Mouse (Mus musculus): ENCODE results near the gene Acsl4.

The Acsl4 gene

DNA sequence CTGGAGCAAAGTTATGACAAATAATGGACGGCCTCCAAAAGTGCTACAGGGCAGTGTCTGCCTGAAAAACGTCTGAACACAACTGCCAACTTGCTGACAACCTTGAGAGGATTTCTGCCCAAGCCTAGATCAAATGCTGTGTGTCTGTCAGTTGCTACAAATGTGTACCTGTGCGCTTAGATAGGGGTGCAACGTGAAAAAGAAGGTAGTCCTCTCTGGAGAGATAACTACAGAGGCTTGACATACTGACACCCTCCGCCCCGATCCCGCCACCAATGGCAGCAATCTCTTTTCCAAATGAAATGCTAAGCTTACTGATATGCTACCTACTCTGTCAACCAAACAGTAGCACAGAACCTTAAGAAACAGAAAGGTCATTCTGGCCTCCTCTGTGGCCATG, 31.3 kb downstream of the Acsl4 start:
- DNase-seq (ENCODE audit: low read depth in 1 of 2, low spot score in 2 of 2) = no peak

DNA sequence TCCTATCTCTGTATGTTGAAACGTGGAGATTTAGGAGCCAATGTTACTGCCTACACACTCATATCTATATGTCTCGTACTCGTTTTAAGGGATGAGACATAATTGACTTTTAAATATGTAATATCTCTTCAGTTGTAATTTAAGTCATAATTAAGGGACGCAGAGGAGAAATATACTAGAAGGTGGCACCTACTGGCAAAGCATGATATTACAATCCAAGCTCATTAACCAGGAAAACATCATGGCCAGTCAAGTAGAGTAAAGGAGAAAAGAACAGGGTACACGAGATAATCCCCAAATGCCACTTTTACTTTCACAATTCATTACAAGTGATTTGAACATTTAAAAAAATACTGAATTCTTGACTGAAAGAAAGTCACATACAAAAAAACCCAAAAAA, 31.9 kb downstream of the Acsl4 start:
- DNase-seq (ENCODE audit: low read depth in 1 of 2, low spot score in 2 of 2) = no peak

DNA sequence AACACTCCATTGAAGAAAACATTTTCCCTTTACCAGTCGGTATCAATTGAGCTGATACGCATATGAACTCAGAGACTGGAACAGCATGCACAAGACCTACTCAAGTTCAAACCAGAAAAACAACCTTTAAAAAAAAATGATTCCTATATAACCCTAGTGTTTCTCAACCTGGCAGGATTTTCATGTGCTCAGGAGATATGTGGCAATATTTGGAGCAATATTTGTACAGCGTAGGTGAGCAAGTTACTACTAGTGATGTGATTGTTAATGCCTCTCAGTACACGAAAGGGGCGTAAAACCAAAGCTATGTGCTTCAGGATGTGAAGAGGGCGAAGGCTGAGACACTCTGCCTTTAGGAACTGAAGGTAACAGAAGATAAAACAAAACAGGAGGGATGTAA, 54.1 kb downstream of the Acsl4 start:
- DNase-seq (ENCODE audit: low read depth in 1 of 2, low spot score in 2 of 2) = no peak

- DNase-seq (ENCODE audit: low read depth in 1 of 2, low spot score in 2 of 2) = no peak
Observed at GRCm38 (mm10) chrX:142335502-142335901, 54.8 kb downstream of the Acsl4 start.

DNA sequence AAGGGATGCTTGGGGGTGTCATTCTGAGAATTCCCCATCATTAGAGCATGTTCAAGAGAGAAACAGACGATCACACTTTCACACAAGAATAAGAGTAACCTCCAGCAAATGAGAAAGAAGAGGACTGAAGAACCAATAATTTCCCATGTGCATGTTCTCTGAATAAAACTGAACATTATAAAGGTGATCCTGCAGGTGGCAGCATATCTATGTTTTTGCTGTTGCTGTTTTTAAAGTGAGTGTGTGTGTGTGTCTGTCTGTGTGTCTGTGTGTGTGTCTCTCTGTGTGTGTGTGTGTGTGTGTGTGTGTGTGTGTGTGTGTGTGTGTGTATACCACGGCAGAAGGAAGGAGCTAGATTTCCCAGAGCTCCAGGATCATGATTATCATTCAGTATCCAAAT, 64.6 kb downstream of the Acsl4 start:
- DNase-seq (ENCODE audit: low read depth in 1 of 2, low spot score in 2 of 2) = no peak

- DNase-seq (ENCODE audit: low read depth in 1 of 2, low spot score in 2 of 2) = no peak
Observed at GRCm38 (mm10) chrX:142316106-142316505, 74.2 kb downstream of the Acsl4 start.

- DNase-seq (ENCODE audit: low read depth in 1 of 2, low spot score in 2 of 2) = no peak
Observed at GRCm38 (mm10) chrX:142315270-142315669, 75.1 kb downstream of the Acsl4 start.

DNA sequence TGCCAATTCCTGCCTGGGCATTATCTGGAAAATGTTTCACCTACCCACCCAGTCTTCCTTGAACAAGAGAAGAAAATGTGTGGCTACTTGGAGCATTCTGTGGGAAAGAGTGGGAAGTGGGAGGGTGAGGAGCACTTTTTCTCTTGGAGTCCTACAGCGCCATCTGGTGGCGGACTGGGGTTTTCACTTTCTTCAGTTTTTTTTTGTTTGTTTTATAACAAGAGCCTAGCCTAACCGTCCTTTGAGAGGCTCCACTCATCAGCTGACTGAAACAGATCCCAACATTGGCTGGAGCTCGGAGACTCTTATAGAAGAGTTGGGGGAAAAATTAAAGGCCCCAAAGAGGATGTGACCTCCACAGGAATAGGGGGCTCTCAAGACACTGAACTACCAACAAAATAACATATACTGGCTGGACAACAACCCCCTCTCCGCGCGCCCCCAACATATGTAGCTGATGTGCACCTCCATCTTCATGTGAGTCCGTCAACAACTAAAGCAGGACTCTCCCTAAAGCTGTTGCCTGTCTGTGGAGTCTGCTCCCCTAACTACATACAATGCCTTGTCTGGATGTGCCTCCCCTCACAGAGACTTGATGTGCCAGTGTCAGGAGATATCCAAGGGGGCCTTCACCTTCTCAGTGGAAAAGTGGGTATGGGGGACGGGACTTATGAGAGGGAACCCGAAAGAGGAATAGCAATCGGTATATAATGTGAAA, 75.9 kb downstream of the Acsl4 start:
- DNase-seq (ENCODE audit: low read depth in 1 of 2, low spot score in 2 of 2) = peak in 1 of 2 experiments; percentile 12

- no peak for DNase-seq (ENCODE audit: low read depth in 1 of 2, low spot score in 2 of 2)
Observed at GRCm38 (mm10) chrX:142310431-142310830, 79.9 kb downstream of the Acsl4 start.

DNA sequence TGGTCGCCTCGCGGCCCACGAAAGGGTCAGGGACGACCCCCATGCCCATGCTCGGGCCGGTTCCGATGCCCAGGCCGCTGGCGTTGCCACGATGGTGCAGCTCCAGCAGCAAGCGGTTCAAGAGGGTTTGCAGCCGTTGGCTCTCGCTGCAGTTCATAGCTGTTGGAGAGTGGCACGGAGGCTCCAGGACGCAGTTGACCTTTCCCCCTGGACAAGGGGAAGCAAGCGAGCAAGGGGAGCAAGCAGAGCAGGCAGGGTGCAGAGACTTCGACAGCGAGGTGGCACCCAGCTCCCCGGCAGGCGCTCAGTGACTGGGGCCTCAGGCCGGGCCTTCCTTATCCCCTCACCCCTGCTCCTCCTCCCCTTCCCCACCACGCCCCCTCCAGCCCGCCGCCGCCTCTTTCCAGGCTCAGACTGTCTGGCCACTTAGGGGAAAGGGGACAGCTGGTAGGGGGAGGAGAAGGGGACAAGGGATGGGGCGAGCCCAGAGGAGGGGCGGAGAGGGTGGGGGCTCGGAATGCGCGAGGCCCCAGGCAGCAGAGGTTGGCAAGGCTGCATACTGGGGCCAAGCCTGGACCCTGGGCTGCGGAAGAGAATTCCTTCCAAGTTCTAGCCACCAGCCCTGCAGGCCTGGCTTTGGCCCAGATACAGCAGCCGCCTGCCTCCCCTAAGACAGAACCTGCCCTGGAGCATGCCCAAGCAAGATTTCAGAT, 84.3 kb downstream of the Acsl4 start, which contains the start of gene Kcne1l:
Kcne1l (minus strand) TSS at position 426 of the 713 bp plus-strand sequence.
- no peak for DNase-seq (ENCODE audit: low read depth in 1 of 2, low spot score in 2 of 2)

DNA sequence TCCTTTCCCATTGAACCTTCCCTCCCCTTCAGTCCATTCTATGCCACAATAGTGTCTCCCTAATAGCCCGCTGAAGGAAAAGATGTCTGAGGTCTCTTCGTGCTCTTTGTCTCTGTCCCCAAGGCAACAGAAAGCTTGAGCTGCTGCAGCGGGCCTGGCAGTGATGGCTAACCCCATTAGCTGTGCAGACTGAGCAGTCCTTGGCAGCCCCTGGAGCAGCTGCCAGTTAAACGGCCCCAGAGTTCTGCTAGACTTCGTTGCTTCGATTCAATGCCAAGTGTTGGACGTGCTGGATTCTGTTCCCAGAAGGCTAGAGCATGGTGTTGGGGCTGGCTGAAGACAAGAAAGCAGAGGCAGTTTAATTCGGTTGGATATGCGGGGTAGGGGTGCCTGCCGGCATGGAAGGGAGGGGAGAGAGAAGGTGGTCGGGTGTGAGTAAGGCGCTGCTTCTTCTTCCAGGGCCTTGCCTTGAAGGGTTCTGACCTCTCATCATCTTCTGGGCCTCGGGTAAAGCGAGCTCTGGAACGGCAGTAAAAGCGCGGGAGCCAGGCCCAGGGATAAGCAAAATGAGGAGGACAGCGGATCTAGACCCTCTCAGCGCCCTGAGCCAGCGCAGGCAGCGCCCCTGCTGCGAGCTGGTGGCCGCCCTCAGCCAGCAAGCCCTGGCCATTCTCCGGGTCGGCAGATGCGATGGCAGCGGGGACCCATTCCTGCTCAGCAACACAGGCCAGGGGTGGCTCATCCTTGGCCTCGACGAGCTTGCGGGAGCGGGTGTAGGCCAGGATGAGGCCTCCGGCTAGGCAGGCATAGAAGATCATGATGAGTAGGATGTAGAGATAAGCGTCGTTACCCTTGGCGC, 85.1 kb downstream of the Acsl4 start:
- DNase-seq (ENCODE audit: low read depth in 1 of 2, low spot score in 2 of 2) = no peak

DNA sequence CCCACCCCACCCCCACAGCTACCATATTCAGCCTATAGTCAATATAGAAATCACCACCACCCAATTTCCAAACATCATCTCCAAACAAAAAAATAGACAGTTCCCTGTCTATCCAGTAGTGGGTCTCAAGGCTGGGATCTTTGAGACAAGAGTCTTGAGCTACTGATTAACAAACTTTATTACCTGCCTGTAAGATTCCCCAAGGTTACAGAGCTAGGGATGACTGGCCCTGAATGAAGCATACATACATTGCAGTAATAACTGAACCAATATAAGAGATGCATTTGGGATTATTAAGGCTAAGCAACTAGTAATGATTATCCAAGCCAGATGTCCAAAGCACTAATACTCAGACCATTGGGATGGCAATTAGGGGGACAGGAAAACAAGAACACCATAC, 85.7 kb downstream of the Acsl4 start:
- DNase-seq (ENCODE audit: low read depth in 1 of 2, low spot score in 2 of 2) = no peak

GRCm38 (mm10) chrX:142303456-142303855, 86.9 kb downstream of the Acsl4 start:
- no peak for DNase-seq (ENCODE audit: low read depth in 1 of 2, low spot score in 2 of 2)

GRCm38 (mm10) chrX:142285905-142286304, 104.4 kb downstream of the Acsl4 start:
- no peak for DNase-seq (ENCODE audit: low read depth in 1 of 2, low spot score in 2 of 2)

DNA sequence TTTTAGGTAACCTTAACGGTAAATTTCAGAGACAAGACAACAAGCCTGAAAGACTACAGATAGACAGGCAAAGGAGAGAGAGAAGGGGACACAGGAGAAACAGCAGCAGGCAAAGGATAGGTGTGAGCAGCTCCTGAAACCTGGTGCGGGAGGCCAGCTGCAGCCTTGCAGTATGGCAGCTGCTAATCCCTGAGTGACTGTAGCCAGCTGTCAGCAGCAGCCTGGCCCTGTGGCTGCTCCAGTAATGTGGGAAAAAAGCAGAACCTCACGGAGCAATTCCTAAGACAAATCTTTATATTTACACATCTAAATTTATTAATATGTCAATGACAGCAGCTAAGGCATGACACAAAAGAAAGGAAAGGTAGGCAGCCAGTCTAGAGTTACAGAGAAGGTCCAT, 113.8 kb downstream of the Acsl4 start:
- DNase-seq (ENCODE audit: low read depth in 1 of 2, low spot score in 2 of 2) = no peak

GRCm38 (mm10) chrX:142276031-142276430, 114.3 kb downstream of the Acsl4 start:
- DNase-seq (ENCODE audit: low read depth in 1 of 2, low spot score in 2 of 2) = no peak

Measured in monocyte, adult 2 months (primary cell).